Mouse (Mus musculus) lung, embryonic 14.5 days (tissue): ENCODE data around the gene Pik3c2g. TPM values are rescaled to one million over a fixed set of nuclear protein-coding genes. Genes with fewer than 3 reads are reported as not detected.

Experiments
- ATAC-seq: fragments of 200-750 bp; cut with Nextera tagmentation; 2 replicates; pipeline ENCODE4 v1.8.0; 2017; ENCODE audit warnings: mild to moderate bottlenecking, moderate TSS enrichment, moderate library complexity; ENCODE audit not compliant: insufficient read depth
- DNase-seq: peaks from one replicate; pipeline ENCODE4 v3.0.0-alpha.2; 2015
- H3K27ac ChIP-seq: fragments of 300-500 bp; sonication (generic); 2 replicates; pipeline ENCODE4 v1.5.1; 2014; ENCODE audit warnings: low read depth, mild to moderate bottlenecking, moderate library complexity
- H3K27me3 ChIP-seq: fragments of 300-500 bp; sonication (generic); 2 replicates; pipeline ENCODE4 v1.6.1; 2014; ENCODE audit warnings: low read length, control low read depth; ENCODE audit not compliant: insufficient read depth
- H3K36me3 ChIP-seq: fragments of 300-500 bp; sonication (generic); 2 replicates; pipeline ENCODE4 v1.6.1; 2014; ENCODE audit warnings: control low read depth; ENCODE audit not compliant: insufficient read depth
- H3K4me1 ChIP-seq: fragments of 300-500 bp; sonication (generic); 2 replicates; pipeline ENCODE4 v1.6.1; 2014; ENCODE audit warnings: antibody characterized with exemption, control low read depth; ENCODE audit not compliant: insufficient read depth
- H3K4me2 ChIP-seq: fragments of 300-500 bp; sonication (generic); 2 replicates; pipeline ENCODE4 v1.6.1; 2014; ENCODE audit warnings: mild to moderate bottlenecking
- H3K4me3 ChIP-seq: fragments of 300-500 bp; sonication (generic); 2 replicates; pipeline ENCODE4 v1.5.1; 2014; ENCODE audit warnings: low read depth, low read length
- H3K9ac ChIP-seq: fragments of 300-500 bp; sonication (generic); 2 replicates; pipeline ENCODE4 v1.6.1; 2014
- H3K9me3 ChIP-seq: fragments of 300-500 bp; sonication (generic); 2 replicates; pipeline ENCODE4 v1.6.1; 2016; ENCODE audit warnings: low read depth, low read length, control low read depth
- CTCF ChIP-seq: IDR thresholded peaks from 2 replicates; pipeline ENCODE4 v1.5.1; 2016; ENCODE audit warnings: antibody characterized with exemption, low read depth
- WGBS: fragments of 180-500 bp; shearing (Covaris S2); extraction: QIAGEN DNeasy Blood & Tissue Kit; methylation state at CpG from one replicate; pipeline ENCODE4 v1.1.7; 2014; 5-methylcytosine and 5-hydroxymethylcytosine counted together
- polyA plus RNA-seq: library from polyadenylated mRNA; unstranded; fragments of >200 nt; fragmentation: Nextera tagmentation; extraction: Ambion mirVana; gene quantifications from 2 replicates; pipeline ENCODE4 v1.2.1, GENCODE M21; 2014

Pik3c2g gene
- polyA plus RNA-seq, 1 experiment from 2014 or later = 1.1 TPM

- Histone ChIP-seq H3K4me3 (no peak overlapping the region), H3K4me2 (no peak overlapping the region), H3K27me3 (no peaks in the 10 kb centered on the region), H3K27ac (no peak overlapping the region), H3K36me3 (no peaks in the 10 kb centered on the region), H3K4me1 (0 out of 2 replicates have a peak, but pooled peaks cover 3% of the 10 kb centered on the region), H3K9me3 (no peaks in the 10 kb centered on the region), H3K9ac (no peak overlapping the region)
- DNase-seq (no peak), ATAC-seq (no peak)
- TF ChIP-seq CTCF = no peak
Measured at GRCm38 (mm10) chr6:139981061-139981460, 394.0 kb downstream of the Pik3c2g start.

- Histone ChIP-seq H3K4me1 (no peaks in the 10 kb centered on the region), H3K27me3 (no peaks in the 10 kb centered on the region), H3K9ac (no peak overlapping the region), H3K4me3 (no peak overlapping the region), H3K9me3 (no peaks in the 10 kb centered on the region), H3K27ac (no peak overlapping the region), H3K36me3 (no peaks in the 10 kb centered on the region), H3K4me2 (no peak overlapping the region)
- ATAC-seq (no peak), DNase-seq (no peak)
- TF ChIP-seq CTCF = no peak
- WGBS = 95% methylated on average over 3 of the region's 3 CpGs
Measured at GRCm38 (mm10) chr6:139984069-139984468, 397.0 kb downstream of the Pik3c2g start.

GRCm38 (mm10) chr6:139986564-139986963 lies 399.5 kb downstream of the Pik3c2g start:
- WGBS = 31% methylated on average over 2 of the region's 2 CpGs
- ATAC-seq (peak; percentile 70), DNase-seq (peak; percentile 58)
- no peaks in the 10 kb centered on the region for H3K36me3 ChIP-seq
- no peak for TF ChIP-seq CTCF
- no peaks in the 10 kb centered on the region for H3K27me3 ChIP-seq
- H3K4me3 ChIP-seq = no peak overlapping the region
- H3K9me3 ChIP-seq = no peaks in the 10 kb centered on the region
- H3K9ac ChIP-seq = no peak overlapping the region
- no peak overlapping the region for H3K4me2 ChIP-seq
- H3K4me1 ChIP-seq = no peaks in the 10 kb centered on the region
- no peak overlapping the region for H3K27ac ChIP-seq

- H3K36me3 ChIP-seq = no peaks in the 10 kb centered on the region
- DNase-seq (no peak), ATAC-seq (no peak)
- H3K27ac ChIP-seq = no peak overlapping the region
- no peaks in the 10 kb centered on the region for H3K9me3 ChIP-seq
- no peaks in the 10 kb centered on the region for H3K27me3 ChIP-seq
- H3K4me3 ChIP-seq = no peak overlapping the region
- no peak overlapping the region for H3K4me2 ChIP-seq
- H3K9ac ChIP-seq = no peak overlapping the region
- H3K4me1 ChIP-seq = no peaks in the 10 kb centered on the region
- WGBS = 84% methylated on average over 6 of the region's 6 CpGs
- no peak for TF ChIP-seq CTCF
Measured at GRCm38 (mm10) chr6:139989075-139989474, 402.1 kb downstream of the Pik3c2g start.

- Histone ChIP-seq H3K4me3 (no peak overlapping the region), H3K4me1 (no peaks in the 10 kb centered on the region), H3K27me3 (no peaks in the 10 kb centered on the region), H3K27ac (no peak overlapping the region), H3K4me2 (no peak overlapping the region), H3K36me3 (no peaks in the 10 kb centered on the region), H3K9ac (no peak overlapping the region), H3K9me3 (no peaks in the 10 kb centered on the region)
- DNase-seq (no peak), ATAC-seq (no peak)
- 52% methylated on average over 10 of the region's 10 CpGs for WGBS
- no peak for TF ChIP-seq CTCF
Measured at GRCm38 (mm10) chr6:139989597-139989996, 402.6 kb downstream of the Pik3c2g start.

GRCm38 (mm10) chr6:140005181-140005580 lies 418.2 kb downstream of the Pik3c2g start:
- Histone ChIP-seq H3K9ac (no peak overlapping the region), H3K4me1 (no peaks in the 10 kb centered on the region), H3K9me3 (no peaks in the 10 kb centered on the region), H3K4me2 (no peak overlapping the region), H3K4me3 (no peak overlapping the region), H3K27me3 (no peaks in the 10 kb centered on the region), H3K27ac (no peak overlapping the region), H3K36me3 (no peaks in the 10 kb centered on the region)
- ATAC-seq = no peak
- TF ChIP-seq CTCF = no peak
- DNase-seq = no peak
- 76% methylated on average over 3 of the region's 3 CpGs for WGBS

Other genes with a start within 250 kb of the Pik3c2g start
- not detected in 2 replicates for gene Rergl, start 85.2 kb upstream of the Pik3c2g start, polyA plus RNA-seq